Mouse (Mus musculus) midbrain, embryonic 15.5 days (tissue): ENCODE measurements around the gene Foxe1. TPM values are rescaled to one million over a fixed set of nuclear protein-coding genes. Genes with fewer than 3 reads are reported as not detected.

Experiments
- ATAC-seq: fragments of 200-750 bp; cut with Nextera tagmentation; replicated peaks from 2 replicates; pipeline ENCODE4 v1.8.0; 2017; ENCODE audit warnings: moderate TSS enrichment
- H3K27ac ChIP-seq: fragments of 300-500 bp; sonication (generic); 2 replicates; pipeline ENCODE4 v1.5.1; 2015; ENCODE audit warnings: mild to moderate bottlenecking, inconsistent platforms
- H3K27me3 ChIP-seq: fragments of 300-500 bp; sonication (generic); replicated peaks from 2 replicates; pipeline ENCODE4 v1.6.1; 2015; ENCODE audit warnings: inconsistent platforms
- H3K36me3 ChIP-seq: fragments of 300-500 bp; sonication (generic); replicated peaks from 2 replicates; pipeline ENCODE4 v1.6.1; 2015; ENCODE audit warnings: inconsistent platforms
- H3K4me1 ChIP-seq: fragments of 300-500 bp; sonication (generic); 2 replicates; pipeline ENCODE4 v1.6.1; 2015; ENCODE audit warnings: inconsistent platforms
- H3K4me2 ChIP-seq: fragments of 300-500 bp; sonication (generic); 2 replicates; pipeline ENCODE4 v1.6.1; 2015; ENCODE audit warnings: inconsistent platforms, mild to moderate bottlenecking, moderate library complexity
- H3K4me3 ChIP-seq: fragments of 300-500 bp; sonication (generic); 2 replicates; pipeline ENCODE4 v1.5.1; 2015; ENCODE audit warnings: mild to moderate bottlenecking, inconsistent platforms
- H3K9ac ChIP-seq: fragments of 300-500 bp; sonication (generic); 2 replicates; pipeline ENCODE4 v1.6.1; 2015; ENCODE audit warnings: mild to moderate bottlenecking, inconsistent platforms
- H3K9me3 ChIP-seq: fragments of 300-500 bp; sonication (generic); 2 replicates; pipeline ENCODE4 v1.6.1; 2016; ENCODE audit warnings: inconsistent platforms
- WGBS: fragments of 180-500 bp; shearing (Covaris S2); methylation state at CpG from one replicate; pipeline ENCODE4 v1.1.7; 2015; ENCODE audit warnings: mixed read lengths; 5-methylcytosine and 5-hydroxymethylcytosine counted together
- polyA plus RNA-seq: library from polyadenylated mRNA; unstranded; fragments of >200 nt; fragmentation: Nextera tagmentation; extraction: Ambion mirVana; gene quantifications from 2 replicates; pipeline ENCODE4 v1.2.1, GENCODE M21; 2015

Foxe1 gene
- polyA plus RNA-seq, 1 experiment from 2014 or later, result not detected

- ATAC-seq, result no peak
- no peaks in the 10 kb centered on the region for H3K9me3 ChIP-seq
- no peak overlapping the region for H3K4me2 ChIP-seq
- no peak overlapping the region for H3K9ac ChIP-seq
- H3K36me3 ChIP-seq, result no peaks in the 10 kb centered on the region
- peaks cover 74% of the 10 kb centered on the region for H3K27me3 ChIP-seq
- H3K27ac ChIP-seq, result no peak overlapping the region
- WGBS, result 10% methylated on average over 10 of the region's 10 CpGs
- no peak overlapping the region for H3K4me3 ChIP-seq
- peaks cover 17% of the 10 kb centered on the region for H3K4me1 ChIP-seq
Observed at GRCm38 (mm10) chr4:46339026-46339425, 4.4 kb upstream of the Foxe1 start.

- WGBS, result under 1% methylated on average over 26 of the region's 26 CpGs
- H3K4me2 ChIP-seq, result no peak overlapping the region
- H3K4me3 ChIP-seq, result no peak overlapping the region
- H3K4me1 ChIP-seq, result peaks cover 22% of the 10 kb centered on the region
- H3K27ac ChIP-seq, result no peak overlapping the region
- H3K36me3 ChIP-seq, result no peaks in the 10 kb centered on the region
- no peak for ATAC-seq
- peaks cover 79% of the 10 kb centered on the region for H3K27me3 ChIP-seq
- H3K9me3 ChIP-seq, result no peaks in the 10 kb centered on the region
- H3K9ac ChIP-seq, result no peak overlapping the region
Observed at GRCm38 (mm10) chr4:46339584-46339983, 3.8 kb upstream of the Foxe1 start.

- ATAC-seq, result no peak
- 8% methylated on average over 22 of the region's 22 CpGs for WGBS
- Histone ChIP-seq H3K27ac (no peak overlapping the region), H3K9me3 (no peaks in the 10 kb centered on the region), H3K4me2 (peak overlapping the region; percentile 19), H3K4me1 (peaks cover 24% of the 10 kb centered on the region), H3K4me3 (no peak overlapping the region), H3K27me3 (peaks cover 95% of the 10 kb centered on the region), H3K36me3 (no peaks in the 10 kb centered on the region), H3K9ac (no peak overlapping the region)
Observed at GRCm38 (mm10) chr4:46341831-46342680, 1.4 kb upstream of the Foxe1 start.

- Histone ChIP-seq H3K4me2 (peak overlapping the region; percentile 19), H3K9me3 (no peaks in the 10 kb centered on the region), H3K4me1 (peaks cover 24% of the 10 kb centered on the region), H3K27me3 (peaks cover 95% of the 10 kb centered on the region), H3K4me3 (0 out of 2 replicates have a peak overlapping the region, but pooled peaks have one; percentile 14), H3K36me3 (no peaks in the 10 kb centered on the region), H3K9ac (no peak overlapping the region), H3K27ac (no peak overlapping the region)
- no peak for ATAC-seq
- WGBS, result 2% methylated on average over 22 of the region's 28 CpGs
Observed at GRCm38 (mm10) chr4:46342711-46343286, 610 bp upstream of the Foxe1 start.

- Histone ChIP-seq H3K4me1 (peaks cover 24% of the 10 kb centered on the region), H3K9ac (no peak overlapping the region), H3K27ac (no peak overlapping the region), H3K36me3 (no peaks in the 10 kb centered on the region), H3K27me3 (peaks cover 96% of the 10 kb centered on the region), H3K4me3 (peak overlapping the region; percentile 40), H3K9me3 (no peaks in the 10 kb centered on the region), H3K4me2 (peak overlapping the region; percentile 55)
- under 1% methylated on average over 51 of the region's 51 CpGs for WGBS
- no peak for ATAC-seq
Observed at GRCm38 (mm10) chr4:46344288-46344687, 879 bp downstream of the Foxe1 start.

- Histone ChIP-seq H3K36me3 (no peaks in the 10 kb centered on the region), H3K27me3 (peaks cover 97% of the 10 kb centered on the region), H3K27ac (no peak overlapping the region), H3K4me1 (peaks cover 24% of the 10 kb centered on the region), H3K4me2 (peak overlapping the region; percentile 55; the same call in 1 of the 2 replicates), H3K9ac (no peak overlapping the region), H3K4me3 (peak overlapping the region; percentile 40), H3K9me3 (no peaks in the 10 kb centered on the region)
- no peak for ATAC-seq
- WGBS, result 2% methylated on average over 67 of the region's 67 CpGs
Observed at GRCm38 (mm10) chr4:46345056-46345772, 1.8 kb downstream of the Foxe1 start.

- Histone ChIP-seq H3K4me2 (no peak overlapping the region), H3K27me3 (peaks cover 97% of the 10 kb centered on the region)
- WGBS, result 19% methylated on average over 3 of the region's 3 CpGs
Observed at GRCm38 (mm10) chr4:46345773-46346100, 2.3 kb downstream of the Foxe1 start.

GRCm38 (mm10) chr4:46346221-46346620, 2.8 kb downstream of the Foxe1 start:
- H3K27ac ChIP-seq, result no peak overlapping the region
- no peak overlapping the region for H3K4me2 ChIP-seq
- ATAC-seq, result no peak
- peaks cover 24% of the 10 kb centered on the region for H3K4me1 ChIP-seq
- 23% methylated on average over 6 of the region's 6 CpGs for WGBS
- H3K27me3 ChIP-seq, result peaks cover 97% of the 10 kb centered on the region
- H3K9me3 ChIP-seq, result no peaks in the 10 kb centered on the region
- H3K4me3 ChIP-seq, result no peak overlapping the region
- no peaks in the 10 kb centered on the region for H3K36me3 ChIP-seq
- no peak overlapping the region for H3K9ac ChIP-seq

More at GRCm38 (mm10) chr4:46345773-46346100, 2.3 kb downstream of the Foxe1 start:
- H3K27ac ChIP-seq, result no peak overlapping the region
- no peak overlapping the region for H3K9ac ChIP-seq
- peaks cover 24% of the 10 kb centered on the region for H3K4me1 ChIP-seq
- ATAC-seq, result no peak
- no peak overlapping the region for H3K4me3 ChIP-seq
- H3K36me3 ChIP-seq, result no peaks in the 10 kb centered on the region
- H3K9me3 ChIP-seq, result no peaks in the 10 kb centered on the region

GRCm38 (mm10) chr4:46347141-46347540, 3.7 kb downstream of the Foxe1 start:
- Histone ChIP-seq H3K27me3 (peaks cover 96% of the 10 kb centered on the region), H3K4me2 (no peak overlapping the region), H3K4me3 (no peak overlapping the region), H3K36me3 (no peaks in the 10 kb centered on the region), H3K9ac (no peak overlapping the region), H3K4me1 (peaks cover 24% of the 10 kb centered on the region), H3K27ac (no peak overlapping the region), H3K9me3 (no peaks in the 10 kb centered on the region)
- WGBS, result 9% methylated on average over 4 of the region's 4 CpGs
- no peak for ATAC-seq

GRCm38 (mm10) chr4:46347580-46348515, 4.4 kb downstream of the Foxe1 start:
- H3K4me2 ChIP-seq, result no peak overlapping the region
- no peak overlapping the region for H3K4me3 ChIP-seq
- H3K36me3 ChIP-seq, result no peaks in the 10 kb centered on the region
- no peak overlapping the region for H3K27ac ChIP-seq
- no peak overlapping the region for H3K9ac ChIP-seq
- peaks cover 19% of the 10 kb centered on the region for H3K4me1 ChIP-seq
- no peaks in the 10 kb centered on the region for H3K9me3 ChIP-seq
- WGBS, result 2% methylated on average over 41 of the region's 41 CpGs
- ATAC-seq, result no peak
- peaks cover 95% of the 10 kb centered on the region for H3K27me3 ChIP-seq

- no peak overlapping the region for H3K4me2 ChIP-seq
- no peak overlapping the region for H3K4me3 ChIP-seq
- WGBS, result 20% methylated on average over 9 of the region's 9 CpGs
- H3K9me3 ChIP-seq, result no peaks in the 10 kb centered on the region
- no peak for ATAC-seq
- no peak overlapping the region for H3K9ac ChIP-seq
- peaks cover 95% of the 10 kb centered on the region for H3K27me3 ChIP-seq
- H3K27ac ChIP-seq, result no peak overlapping the region
- H3K36me3 ChIP-seq, result no peaks in the 10 kb centered on the region
- H3K4me1 ChIP-seq, result peaks cover 9% of the 10 kb centered on the region
Observed at GRCm38 (mm10) chr4:46348897-46349296, 5.5 kb downstream of the Foxe1 start.
